9 mouse cellular contexts compared by ENCODE assay signal in genomic region chr7:16810399-16810919, GRCm38 (mm10). TPM values are rescaled to one million over a fixed set of nuclear protein-coding genes. Genes with fewer than 3 reads are reported as not detected.
DNase-seq lines count a peak whose midpoint lies in the region; ATAC-seq and TF ChIP-seq lines count a peak whose summit lies in the region.
"Had no signal": no experiment of that assay in that cellular context is flagged by ENCODE, and none has a peak within 500 bp of the region (broad histone marks: within the 10 kb centered on the region; RNA-seq: fewer than 3 reads in every experiment).

No protein-coding gene starts in this region.

- no peak; the same call in 1 of the 2 replicates for ATAC-seq in forebrain, embryonic 16.5 days
- no peak for ATAC-seq in megakaryocyte progenitor cell, adult 5-6 weeks (replicated peaks; ENCODE audit: poor library complexity)

- H3K9me3 ChIP-seq in ES-Bruce4 (replicated peaks; ENCODE audit: control insufficient read depth, insufficient read depth, low read length, poor library complexity, severe bottlenecking): no peaks in the 10 kb centered on the region
- H3K9me3 ChIP-seq in forebrain, embryonic 16.5 days (ENCODE audit: control insufficient read depth, low read length): no peaks in the 10 kb centered on the region
- no peaks in the 10 kb centered on the region; the same call in 1 of the 2 replicates for H3K9me3 ChIP-seq in midbrain, embryonic 10.5 days (replicated peaks)
- H3K9me3 ChIP-seq: megakaryocyte, embryonic 14.5 days had no signal

- no peak for TF ChIP-seq POLR2A in ES-Bruce4 (IDR thresholded peaks at IDR 0.05; ENCODE audit: insufficient read depth, low read length)

- TF ChIP-seq CTCF in ES-Bruce4 (IDR thresholded peaks at IDR 0.05; ENCODE audit: low read depth, low read length): no peak

- peak overlapping the region; percentile 60 for H3K4me3 ChIP-seq in ES-Bruce4 (ENCODE audit: low read depth, low read length)
- peak overlapping the region; percentile 62 for H3K4me3 ChIP-seq in forebrain, embryonic 16.5 days (replicated peaks; ENCODE audit: low read length)
- peak overlapping the region; percentile 55 for H3K4me3 ChIP-seq in midbrain, embryonic 10.5 days
- H3K4me3 ChIP-seq: megakaryocyte, embryonic 14.5 days had no signal

- 0 out of 2 replicates have a peak overlapping the region, but pooled peaks have one; percentile 16 for H3K9ac ChIP-seq in ES-Bruce4 (ENCODE audit: low read depth, poor library complexity, severe bottlenecking)
- H3K9ac ChIP-seq in forebrain, embryonic 16.5 days (replicated peaks; ENCODE audit: low read depth, low read length): peak overlapping the region; percentile 75

- TF ChIP-seq EP300 in ES-Bruce4 (IDR thresholded peaks at IDR 0.05; ENCODE audit: insufficient read depth, low read depth, low read length): no peak

- intact Hi-C loops in heart, postnatal 36 days (cut with DNase I): no loop called here
- intact Hi-C loops in left cerebral cortex, postnatal 25 days (cut with DNase I): loop anchor here (5.0 kb wide), 1 partner anchor 183 kb away; no protein-coding TSS in a partner anchor

- peak overlapping the region; percentile 82 for H3K4me2 ChIP-seq in forebrain, embryonic 16.5 days (ENCODE audit: low read length)

- WGBS in forebrain, embryonic 16.5 days: 54% methylated on average over 28 of the region's 28 CpGs
- 50% methylated on average over 28 of the region's 28 CpGs for WGBS in midbrain, embryonic 10.5 days

- no peak overlapping the region for H3K27ac ChIP-seq in ES-Bruce4 (ENCODE audit: insufficient read depth, low read length)
- peak overlapping the region; percentile 81 for H3K27ac ChIP-seq in forebrain, embryonic 16.5 days (ENCODE audit: low read length)
- H3K27ac ChIP-seq in midbrain, embryonic 10.5 days (replicated peaks): no peak overlapping the region

- peak; percentile 91 for DNase-seq in heart, adult 11 months
- DNase-seq in heart, postnatal 36 days: no peak
- peak; percentile 22 for DNase-seq in midbrain, embryonic 10.5 days (ENCODE audit: low spot score)
- DNase-seq in left cerebral cortex, postnatal 25 days (ENCODE audit: low spot score in 2 of 2): no peak
- DNase-seq in kidney, adult 9 months: no peak

- H3K36me3 ChIP-seq in ES-Bruce4 (ENCODE audit: control insufficient read depth, insufficient read depth, low read length, poor library complexity, severe bottlenecking): no peaks in the 10 kb centered on the region
- no peaks in the 10 kb centered on the region for H3K36me3 ChIP-seq in forebrain, embryonic 16.5 days (ENCODE audit: control insufficient read depth, insufficient read depth)
- H3K36me3 ChIP-seq in midbrain, embryonic 10.5 days: peaks cover 69% of the 10 kb centered on the region

- no peaks in the 10 kb centered on the region for H3K4me1 ChIP-seq in ES-Bruce4 (ENCODE audit: control insufficient read depth, insufficient read depth, low read length)
- H3K4me1 ChIP-seq in forebrain, embryonic 16.5 days (replicated peaks; ENCODE audit: control insufficient read depth, insufficient read depth, low read length): peaks cover 29% of the 10 kb centered on the region
- peaks cover 33% of the 10 kb centered on the region for H3K4me1 ChIP-seq in midbrain, embryonic 10.5 days

- H3K27me3 ChIP-seq in ES-Bruce4 (ENCODE audit: control insufficient read depth, insufficient read depth, low read length, poor library complexity, severe bottlenecking): no peaks in the 10 kb centered on the region
- peaks cover 8% of the 10 kb centered on the region; the same call in 1 of the 2 replicates for H3K27me3 ChIP-seq in forebrain, embryonic 16.5 days (replicated peaks; ENCODE audit: control insufficient read depth, insufficient read depth, low read length)
- H3K27me3 ChIP-seq in midbrain, embryonic 10.5 days (ENCODE audit: low read depth, poor library complexity, severe bottlenecking): peaks cover 50% of the 10 kb centered on the region
- H3K27me3 ChIP-seq: megakaryocyte, embryonic 14.5 days had no signal

RNA-seq across cellular contexts. Expression of gene Strn4, which starts 5.2 kb away (rescaled TPM):
- 10 to 100 TPM; 54.1 to 61.3 TPM for total RNA-seq in heart, postnatal 36 days (2021)
- 53.5 and 55.5 TPM in 2 replicates for polyA plus RNA-seq in ES-Bruce4 (2011; ENCODE audit: insufficient read depth, insufficient read length, low read depth, missing spikeins)
- polyA plus RNA-seq in forebrain, embryonic 16.5 days (2015; fragmentation: Nextera tagmentation; extraction: Ambion mirVana): 189 and 204 TPM in 2 replicates
- 108 and 137 TPM in 2 replicates for polyA plus RNA-seq in midbrain, embryonic 10.5 days (2016; fragmentation: Nextera tagmentation; extraction: Ambion mirVana)
- 100 to 1,000 TPM; 314 to 335 TPM for total RNA-seq in left cerebral cortex, postnatal 25 days (2021)
- 28.2 and 39.0 TPM in 2 replicates for total RNA-seq in megakaryocyte progenitor cell, adult 5-6 weeks (2015)
- total RNA-seq in megakaryocyte progenitor cell, adult 5-6 weeks (2017): 40.0 and 43.5 TPM in 2 replicates

RNA-seq across cellular contexts. Expression of gene Fkrp, which starts 6.1 kb away (rescaled TPM):
- total RNA-seq in heart, postnatal 36 days (2021): 10 to 100 TPM; 47.2 to 49.1 TPM
- polyA plus RNA-seq in ES-Bruce4 (2011; ENCODE audit: insufficient read depth, insufficient read length, low read depth, missing spikeins): 14.7 and 17.4 TPM in 2 replicates
- 23.1 and 29.0 TPM in 2 replicates for polyA plus RNA-seq in forebrain, embryonic 16.5 days (2015; fragmentation: Nextera tagmentation; extraction: Ambion mirVana)
- polyA plus RNA-seq in midbrain, embryonic 10.5 days (2016; fragmentation: Nextera tagmentation; extraction: Ambion mirVana): 28.3 and 32.9 TPM in 2 replicates
- total RNA-seq in left cerebral cortex, postnatal 25 days (2021): 10 to 100 TPM; 47.7 to 50.8 TPM
- 11.5 and 13.1 TPM in 2 replicates for total RNA-seq in megakaryocyte progenitor cell, adult 5-6 weeks (2015)
- total RNA-seq in megakaryocyte progenitor cell, adult 5-6 weeks (2017): 9.8 and 14.3 TPM in 2 replicates

RNA-seq across cellular contexts. Expression of gene Slc1a5, which starts 29.3 kb away (rescaled TPM):
- 10 to 100 TPM; 21.3 to 22.8 TPM for total RNA-seq in heart, postnatal 36 days (2021)
- 101 and 108 TPM in 2 replicates for polyA plus RNA-seq in ES-Bruce4 (2011; ENCODE audit: insufficient read depth, insufficient read length, low read depth, missing spikeins)
- polyA plus RNA-seq in forebrain, embryonic 16.5 days (2015; fragmentation: Nextera tagmentation; extraction: Ambion mirVana): 9.8 and 10.7 TPM in 2 replicates
- polyA plus RNA-seq in midbrain, embryonic 10.5 days (2016; fragmentation: Nextera tagmentation; extraction: Ambion mirVana): 40.1 and 40.4 TPM in 2 replicates
- total RNA-seq in left cerebral cortex, postnatal 25 days (2021): 1 to 10 TPM; 3.9 to 4.9 TPM
- 73.2 and 79.5 TPM in 2 replicates for total RNA-seq in megakaryocyte progenitor cell, adult 5-6 weeks (2015)
- total RNA-seq in megakaryocyte progenitor cell, adult 5-6 weeks (2017): 39.1 and 48.3 TPM in 2 replicates

RNA-seq across cellular contexts. Expression of gene Prkd2, which starts 32.2 kb away (rescaled TPM):
- total RNA-seq in heart, postnatal 36 days (2021): 10 to 100 TPM; 17.8 to 19.3 TPM
- polyA plus RNA-seq in ES-Bruce4 (2011; ENCODE audit: insufficient read depth, insufficient read length, low read depth, missing spikeins): 18.4 and 18.5 TPM in 2 replicates
- 6.6 TPM in 2 replicates for polyA plus RNA-seq in forebrain, embryonic 16.5 days (2015; fragmentation: Nextera tagmentation; extraction: Ambion mirVana)
- 11.1 and 11.8 TPM in 2 replicates for polyA plus RNA-seq in midbrain, embryonic 10.5 days (2016; fragmentation: Nextera tagmentation; extraction: Ambion mirVana)
- 1 to 10 TPM; 3.8 to 7.3 TPM for total RNA-seq in left cerebral cortex, postnatal 25 days (2021)
- 6.2 and 8.8 TPM in 2 replicates for total RNA-seq in megakaryocyte progenitor cell, adult 5-6 weeks (2015)
- 6.0 and 8.8 TPM in 2 replicates for total RNA-seq in megakaryocyte progenitor cell, adult 5-6 weeks (2017)

Comparison
In these comparisons a context has a peak if more than half of its experiments do, and no peak if none do; other contexts are left out.
1. DNase-seq: peak in heart, adult 11 months (single experiment) and midbrain, embryonic 10.5 days (single experiment); none in heart, postnatal 36 days (0 of 2), left cerebral cortex, postnatal 25 days (0 of 2) and kidney, adult 9 months (single experiment).
2. RNA of gene Strn4, which starts 5.2 kb away (total RNA-seq): 314 to 335 TPM in left cerebral cortex, postnatal 25 days; 54.1 to 61.3 TPM in heart, postnatal 36 days and 28.2 to 43.5 TPM in megakaryocyte progenitor cell, adult 5-6 weeks; every median in the first group is over 4 times any median in the second.
3. Peak in every context shown above with its lines, with median percentiles within 50 percentile points of each other: H3K4me3 ChIP-seq.